Mouse (Mus musculus) MEL (cell line): ENCODE data around the gene Has3.

ENCODE experiments used
- CHD2 ChIP-seq: IDR thresholded peaks from 2 replicates; pipeline ENCODE4 v1.6.1; 2011; ENCODE audit warnings: low read length, improper control_type of control experiment
- CTCF ChIP-seq, 3 experiments: IDR thresholded peaks in 2 of 3; conservative IDR thresholded peaks in 1 of 3; 2 replicates each; pipeline ENCODE4 v1.5.1; 2011 to 2012; ENCODE audit warnings: low read length in 3 of 3, low read depth in 2 of 3, mild to moderate bottlenecking in 2 of 3, improper control_type of control experiment in 1 of 3, inconsistent platforms in 1 of 3, mixed read lengths in 1 of 3, moderate library complexity in 1 of 3; ENCODE audit not compliant: control insufficient read depth in 1 of 3, insufficient read depth in 1 of 3, poor library complexity in 1 of 3, severe bottlenecking in 1 of 3
- ELF1 ChIP-seq: IDR thresholded peaks from 2 replicates; pipeline ENCODE4 v1.6.1; 2014; ENCODE audit warnings: low read depth, mild to moderate bottlenecking, inconsistent platforms, low read length, improper control_type of control experiment, moderate library complexity
- EP300 ChIP-seq, 2 experiments: IDR thresholded peaks; 2 replicates each; pipeline ENCODE4 v1.6.1; 2011; ENCODE audit warnings: improper control_type of control experiment in 2 of 2, low read length in 2 of 2, low read depth in 1 of 2, mild to moderate bottlenecking in 1 of 2
- MXI1 ChIP-seq: IDR thresholded peaks from 2 replicates; pipeline ENCODE4 v1.6.1; 2011; ENCODE audit warnings: mild to moderate bottlenecking, low read depth, low read length, improper control_type of control experiment
- NELFE ChIP-seq: IDR thresholded peaks from 2 replicates; pipeline ENCODE4 v1.6.1; 2011; ENCODE audit warnings: low read depth, low read length, improper control_type of control experiment
- NRF1 ChIP-seq: IDR thresholded peaks from 2 replicates; pipeline ENCODE4 v1.6.1; 2014; ENCODE audit warnings: low read depth, mild to moderate bottlenecking, inconsistent platforms, low read length, improper control_type of control experiment, moderate library complexity; ENCODE audit not compliant: poor library complexity, insufficient read depth, severe bottlenecking
- TBP ChIP-seq: IDR thresholded peaks from 2 replicates; pipeline ENCODE4 v1.8.0; 2011; ENCODE audit warnings: low read depth, low read length, improper control_type of control experiment
- USF2 ChIP-seq, 2 experiments: IDR thresholded peaks; 2 replicates each; pipeline ENCODE4 v1.6.1; 2011 to 2012; ENCODE audit warnings: improper control_type of control experiment in 2 of 2, low read length in 2 of 2, borderline replicate concordance in 1 of 2, inconsistent platforms in 1 of 2, low read depth in 1 of 2, mild to moderate bottlenecking in 1 of 2; ENCODE audit not compliant: insufficient read depth in 1 of 2

GRCm38 (mm10) chr8:106892806-106893451 is 22.9 kb downstream of the Has3 start:
- TF ChIP-seq CTCF (IDR thresholded peaks at IDR 0.05 in 2 of 3, conservative IDR thresholded peaks at IDR 0.05 in 1 of 3; ENCODE audit: control insufficient read depth in 1 of 3, insufficient read depth in 1 of 3, low read depth in 2 of 3, low read length in 3 of 3, poor library complexity in 1 of 3, severe bottlenecking in 1 of 3), result no peak
- TF ChIP-seq ELF1, result no peak
- no peak for TF ChIP-seq CHD2
- no peak; the same call in 1 of the 2 replicates for TF ChIP-seq MXI1
- no peak for TF ChIP-seq USF2 (IDR thresholded peaks at IDR 0.05; ENCODE audit: borderline replicate concordance in 1 of 2, insufficient read depth in 1 of 2, low read depth in 1 of 2, low read length in 2 of 2)
- TF ChIP-seq TBP, result no peak
- TF ChIP-seq EP300 (IDR thresholded peaks at IDR 0.05; ENCODE audit: low read depth in 1 of 2, low read length in 2 of 2), result no peak
- no peak for TF ChIP-seq NELFE
- no peak for TF ChIP-seq NRF1
